Mouse (Mus musculus) cortical plate, adult 2 months (tissue): Measurements from ENCODE around the gene Cdh15.

Experiments
- CTCF ChIP-seq: fragments of 200-500 bp; IDR thresholded peaks from 2 replicates; pipeline ENCODE4 v1.5.1; 2011; ENCODE audit warnings: mild to moderate bottlenecking, control low read depth, low read length; ENCODE audit not compliant: insufficient read depth; ENCODE audit errors: extremely low read depth
- POLR2A ChIP-seq: fragments of 200-500 bp; IDR thresholded peaks from 2 replicates; pipeline ENCODE4 v1.6.1; 2011; ENCODE audit warnings: mild to moderate bottlenecking, low read length, control low read depth; ENCODE audit not compliant: insufficient read depth; ENCODE audit errors: extremely low read depth

GRCm38 (mm10) chr8:122912150-122912549, 64.4 kb downstream of the Cdh15 start:
- TF ChIP-seq CTCF (no peak), POLR2A (no peak)
